Mouse (Mus musculus): ENCODE data around the gene Ankrd33.

DNA sequence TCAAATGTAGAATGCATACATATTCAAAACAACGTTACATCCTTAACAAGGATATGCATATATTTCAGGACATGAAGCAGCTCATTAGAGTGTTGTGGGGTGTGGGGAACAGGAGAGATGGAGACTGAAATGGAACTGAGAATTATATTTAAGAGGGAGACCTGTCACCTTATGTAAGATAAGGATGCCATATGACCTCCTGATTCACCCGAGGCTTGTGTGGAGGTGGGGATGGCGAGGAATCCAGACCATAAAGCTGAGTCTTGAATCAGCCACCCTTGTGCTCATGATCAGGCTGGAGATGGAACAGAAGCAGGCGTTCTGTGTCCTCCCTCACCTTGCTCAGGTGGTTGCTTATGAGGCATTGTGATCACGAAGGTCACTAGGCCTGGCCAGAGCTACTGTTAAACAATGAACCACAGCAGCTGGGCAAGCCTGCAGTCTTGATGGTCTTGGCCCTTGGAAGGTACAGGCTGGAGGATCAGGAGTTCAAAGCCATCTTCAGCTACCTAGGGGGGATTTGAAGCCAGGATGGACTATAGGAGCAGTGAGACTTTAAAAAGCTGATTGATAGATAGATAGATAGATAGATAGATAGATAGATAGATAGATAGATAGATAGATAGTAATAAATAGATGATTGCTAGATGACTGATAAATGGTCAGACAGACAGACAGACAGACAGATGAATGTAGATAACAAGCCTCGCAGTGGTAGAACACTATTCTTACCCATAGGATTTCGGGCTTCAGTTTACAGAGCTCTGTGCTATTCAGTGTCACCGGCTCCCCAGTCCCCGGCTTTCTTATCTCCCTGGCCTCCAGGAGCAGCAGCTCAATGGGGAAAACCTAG, 36.1 kb downstream of the Ankrd33 start:
- no peak for TF ChIP-seq CTCF (IDR thresholded peaks at IDR 0.05; ENCODE audit: low read depth, low read length)
- no peak for TF ChIP-seq GATA1 (IDR thresholded peaks at IDR 0.05; ENCODE audit: borderline replicate concordance, low read length)
- no peak for TF ChIP-seq GATA2 (IDR thresholded peaks at IDR 0.05; ENCODE audit: borderline replicate concordance, low read depth, low read length)

Measured in G1E (cell line).